Mouse (Mus musculus) E14TG2a.4 (cell line): ENCODE data around the gene Htr3a.

ENCODE experiments used
- CTCF ChIP-seq: conservative IDR thresholded peaks from 2 replicates; pipeline ENCODE4 v1.5.1; 2014; ENCODE audit warnings: low read length
- NANOG ChIP-seq: IDR thresholded peaks from 2 replicates; pipeline ENCODE4 v1.6.1; 2014; ENCODE audit warnings: borderline replicate concordance, low read length, mixed read lengths
- POU5F1 ChIP-seq: IDR thresholded peaks from 2 replicates; pipeline ENCODE4 v1.6.1; 2014; ENCODE audit warnings: low read length, borderline replicate concordance

GRCm38 (mm10) chr9:48894755-48895154, 16.1 kb downstream of the Htr3a start:
- TF ChIP-seq CTCF: no peak
- no peak for TF ChIP-seq NANOG
- TF ChIP-seq POU5F1: no peak
